Mouse (Mus musculus) E14TG2a.4 (cell line): ENCODE data around the gene Ccer1.

Experiments
- CTCF ChIP-seq: conservative IDR thresholded peaks from 2 replicates; pipeline ENCODE4 v1.5.1; 2014; ENCODE audit warnings: low read length
- NANOG ChIP-seq: IDR thresholded peaks from 2 replicates; pipeline ENCODE4 v1.6.1; 2014; ENCODE audit warnings: borderline replicate concordance, low read length, mixed read lengths

DNA sequence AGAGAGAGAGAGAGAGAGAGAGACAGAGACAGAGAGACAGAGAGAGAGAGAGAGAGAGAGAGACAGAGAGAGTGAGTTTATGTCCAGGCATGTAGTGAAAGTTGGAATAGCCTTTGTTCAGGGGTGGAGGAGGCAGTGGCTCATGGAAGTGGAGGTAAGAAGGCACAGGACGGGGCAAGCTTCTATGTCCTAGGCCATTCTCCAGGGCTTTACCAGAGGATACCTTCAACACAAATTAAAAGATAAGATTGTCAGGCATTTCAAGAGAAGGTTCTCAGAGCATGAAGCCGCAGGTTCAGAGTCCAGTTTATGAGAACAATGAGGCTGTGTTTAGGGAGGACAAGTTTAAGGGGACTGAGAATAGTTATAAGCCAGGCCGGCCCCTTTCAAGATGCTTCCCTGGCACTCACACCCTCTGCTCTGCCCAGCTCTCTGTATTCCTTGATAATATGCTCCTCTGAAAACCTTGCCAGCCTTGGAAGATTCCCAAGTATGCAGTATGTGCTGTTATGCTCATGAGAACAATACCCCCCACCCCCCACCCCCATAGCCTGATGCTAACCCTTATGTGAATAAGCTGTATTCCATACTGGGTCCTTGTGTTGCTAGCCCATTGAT lies 22.5 kb downstream of the Ccer1 start:
- TF ChIP-seq CTCF = no peak
- no peak for TF ChIP-seq NANOG
